Mouse (Mus musculus) midbrain, embryonic 15.5 days (tissue): ENCODE data around the gene Ppard. TPM values are rescaled to one million over a fixed set of nuclear protein-coding genes. Genes with fewer than 3 reads are reported as not detected.
"Not testable (repeated sequence)": the region's sequence is repeated elsewhere in the genome, so short reads cannot be mapped to it uniquely, and the experiment has no call there.

Source experiments
- ATAC-seq: fragments of 200-750 bp; cut with Nextera tagmentation; replicated peaks from 2 replicates; pipeline ENCODE4 v1.8.0; 2017; ENCODE audit warnings: moderate TSS enrichment
- H3K27ac ChIP-seq: fragments of 300-500 bp; sonication (generic); 2 replicates; pipeline ENCODE4 v1.5.1; 2015; ENCODE audit warnings: mild to moderate bottlenecking, inconsistent platforms
- H3K27me3 ChIP-seq: fragments of 300-500 bp; sonication (generic); replicated peaks from 2 replicates; pipeline ENCODE4 v1.6.1; 2015; ENCODE audit warnings: inconsistent platforms
- H3K36me3 ChIP-seq: fragments of 300-500 bp; sonication (generic); replicated peaks from 2 replicates; pipeline ENCODE4 v1.6.1; 2015; ENCODE audit warnings: inconsistent platforms
- H3K4me1 ChIP-seq: fragments of 300-500 bp; sonication (generic); 2 replicates; pipeline ENCODE4 v1.6.1; 2015; ENCODE audit warnings: inconsistent platforms
- H3K4me2 ChIP-seq: fragments of 300-500 bp; sonication (generic); 2 replicates; pipeline ENCODE4 v1.6.1; 2015; ENCODE audit warnings: inconsistent platforms, mild to moderate bottlenecking, moderate library complexity
- H3K4me3 ChIP-seq: fragments of 300-500 bp; sonication (generic); 2 replicates; pipeline ENCODE4 v1.5.1; 2015; ENCODE audit warnings: mild to moderate bottlenecking, inconsistent platforms
- H3K9ac ChIP-seq: fragments of 300-500 bp; sonication (generic); 2 replicates; pipeline ENCODE4 v1.6.1; 2015; ENCODE audit warnings: mild to moderate bottlenecking, inconsistent platforms
- H3K9me3 ChIP-seq: fragments of 300-500 bp; sonication (generic); 2 replicates; pipeline ENCODE4 v1.6.1; 2016; ENCODE audit warnings: inconsistent platforms
- WGBS: fragments of 180-500 bp; shearing (Covaris S2); methylation state at CpG from one replicate; pipeline ENCODE4 v1.1.7; 2015; ENCODE audit warnings: mixed read lengths; 5-methylcytosine and 5-hydroxymethylcytosine counted together
- polyA plus RNA-seq: library from polyadenylated mRNA; unstranded; fragments of >200 nt; fragmentation: Nextera tagmentation; extraction: Ambion mirVana; gene quantifications from 2 replicates; pipeline ENCODE4 v1.2.1, GENCODE M21; 2015

Gene Ppard
- polyA plus RNA-seq, 1 experiment from 2014 or later = 1.8 TPM

DNA sequence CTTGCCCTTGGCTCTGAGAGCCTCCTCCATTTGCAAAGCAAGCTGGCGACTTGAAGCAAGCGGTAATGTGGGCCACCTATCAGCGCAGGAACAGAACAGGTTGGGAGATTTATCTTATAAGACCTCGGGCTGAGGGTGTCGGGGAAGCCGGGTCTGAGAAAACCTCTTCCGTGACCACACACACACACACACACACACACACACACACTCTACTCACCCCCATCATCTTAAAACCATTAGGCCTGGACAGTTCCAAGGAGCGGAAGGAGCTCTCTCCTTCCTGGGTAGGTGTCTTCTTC lies 24.2 kb upstream of the Ppard start:
- 84% methylated on average over 8 of the region's 8 CpGs for WGBS
- no peak for ATAC-seq
- no peak overlapping the region for H3K4me3 ChIP-seq
- no peaks in the 10 kb centered on the region; the same call in 1 of the 2 replicates for H3K4me1 ChIP-seq
- no peaks in the 10 kb centered on the region for H3K9me3 ChIP-seq
- H3K9ac ChIP-seq = no peak overlapping the region
- no peaks in the 10 kb centered on the region for H3K27me3 ChIP-seq
- no peak overlapping the region for H3K27ac ChIP-seq
- peak overlapping the region; percentile 29 for H3K4me2 ChIP-seq
- H3K36me3 ChIP-seq = no peaks in the 10 kb centered on the region

- H3K4me2 ChIP-seq = no peak overlapping the region
- H3K4me3 ChIP-seq = no peak overlapping the region
- H3K4me1 ChIP-seq = no peaks in the 10 kb centered on the region; the same call in 1 of the 2 replicates
- no peak for ATAC-seq
- no peak overlapping the region for H3K27ac ChIP-seq
- H3K9me3 ChIP-seq = no peaks in the 10 kb centered on the region
- H3K36me3 ChIP-seq = no peaks in the 10 kb centered on the region
- 73% methylated on average over 4 of the region's 4 CpGs for WGBS
- H3K27me3 ChIP-seq = no peaks in the 10 kb centered on the region
- H3K9ac ChIP-seq = no peak overlapping the region
Measured at GRCm38 (mm10) chr17:28209457-28210110, 22.9 kb upstream of the Ppard start.

DNA sequence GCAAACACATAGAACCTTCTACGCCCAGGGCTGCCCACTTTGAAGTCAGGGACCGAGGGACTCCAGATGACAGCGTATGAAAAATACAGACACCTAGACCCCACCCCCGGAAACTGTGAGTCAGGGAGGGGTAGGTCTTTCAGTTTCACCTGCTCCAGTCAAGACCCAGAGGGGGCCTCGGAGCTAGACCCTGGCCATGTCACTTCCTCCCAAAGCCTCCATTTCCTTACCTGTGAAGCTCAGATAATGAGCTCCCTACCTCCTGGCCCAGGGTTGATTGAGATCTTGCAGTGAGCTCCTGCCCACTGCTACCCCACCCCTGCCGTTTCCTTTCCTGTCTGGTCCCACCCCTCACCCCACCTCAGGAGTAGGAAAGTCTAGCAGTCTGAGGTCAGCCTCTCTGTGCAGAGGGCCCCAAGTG lies 20.6 kb upstream of the Ppard start:
- Histone ChIP-seq H3K9me3 (no peaks in the 10 kb centered on the region), H3K4me1 (no peaks in the 10 kb centered on the region; the same call in 1 of the 2 replicates), H3K9ac (no peak overlapping the region), H3K4me3 (no peak overlapping the region), H3K36me3 (no peaks in the 10 kb centered on the region), H3K27ac (no peak overlapping the region), H3K4me2 (no peak overlapping the region), H3K27me3 (no peaks in the 10 kb centered on the region)
- 80% methylated on average over 6 of the region's 6 CpGs for WGBS
- ATAC-seq = no peak

DNA sequence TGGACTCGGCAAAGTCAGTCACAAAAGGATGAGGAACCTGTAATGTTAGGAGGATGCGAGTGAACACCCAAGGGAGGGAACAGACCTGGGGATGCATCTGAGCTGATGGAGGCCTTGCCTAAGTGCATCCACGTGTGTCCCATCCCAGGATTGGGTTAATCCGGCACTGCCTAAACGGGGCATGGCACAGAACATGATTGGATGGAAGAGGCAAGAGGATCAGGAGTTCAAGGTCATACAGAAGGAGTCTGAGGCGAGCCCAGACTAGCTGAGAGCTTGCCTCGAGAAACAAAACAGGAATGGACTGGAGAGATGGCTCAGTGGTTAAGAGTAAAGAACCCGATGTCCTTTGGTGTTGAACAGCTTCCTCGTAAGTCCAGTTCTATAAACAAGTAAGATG lies 20.1 kb upstream of the Ppard start:
- Histone ChIP-seq H3K4me2 (no peak overlapping the region), H3K4me1 (no peaks in the 10 kb centered on the region; the same call in 1 of the 2 replicates), H3K27ac (no peak overlapping the region), H3K27me3 (no peaks in the 10 kb centered on the region), H3K4me3 (no peak overlapping the region), H3K36me3 (no peaks in the 10 kb centered on the region), H3K9ac (no peak overlapping the region), H3K9me3 (no peaks in the 10 kb centered on the region)
- WGBS = 73% methylated on average over 9 of the region's 9 CpGs
- ATAC-seq = no peak

- H3K27me3 ChIP-seq = no peaks in the 10 kb centered on the region
- H3K4me1 ChIP-seq = no peaks in the 10 kb centered on the region
- H3K4me2 ChIP-seq = no peak overlapping the region
- no peak overlapping the region for H3K4me3 ChIP-seq
- WGBS = 30% methylated on average over 4 of the region's 4 CpGs
- H3K36me3 ChIP-seq = no peaks in the 10 kb centered on the region
- no peaks in the 10 kb centered on the region for H3K9me3 ChIP-seq
- no peak overlapping the region for H3K9ac ChIP-seq
- no peak overlapping the region for H3K27ac ChIP-seq
- ATAC-seq = no peak
Measured at GRCm38 (mm10) chr17:28213236-28213635, 19.3 kb upstream of the Ppard start.

GRCm38 (mm10) chr17:28216791-28217190 lies 15.7 kb upstream of the Ppard start:
- H3K9me3 ChIP-seq = no peaks in the 10 kb centered on the region

GRCm38 (mm10) chr17:28217721-28218649 lies 14.5 kb upstream of the Ppard start:
- Histone ChIP-seq H3K4me1 (peaks cover 2% of the 10 kb centered on the region), H3K4me2 (no peak overlapping the region), H3K27me3 (no peaks in the 10 kb centered on the region), H3K4me3 (no peak overlapping the region), H3K9ac (no peak overlapping the region), H3K27ac (no peak overlapping the region), H3K9me3 (no peaks in the 10 kb centered on the region), H3K36me3 (no peaks in the 10 kb centered on the region)
- no peak for ATAC-seq
- 24% methylated on average over 23 of the region's 23 CpGs for WGBS

More at GRCm38 (mm10) chr17:28216791-28217190, 15.7 kb upstream of the Ppard start:
- Histone ChIP-seq H3K27ac (no peak overlapping the region), H3K4me3 (no peak overlapping the region), H3K36me3 (no peaks in the 10 kb centered on the region), H3K9ac (no peak overlapping the region), H3K4me1 (no peaks in the 10 kb centered on the region), H3K4me2 (no peak overlapping the region), H3K27me3 (no peaks in the 10 kb centered on the region)
- WGBS = 84% methylated on average over 9 of the region's 9 CpGs
- ATAC-seq = no peak

DNA sequence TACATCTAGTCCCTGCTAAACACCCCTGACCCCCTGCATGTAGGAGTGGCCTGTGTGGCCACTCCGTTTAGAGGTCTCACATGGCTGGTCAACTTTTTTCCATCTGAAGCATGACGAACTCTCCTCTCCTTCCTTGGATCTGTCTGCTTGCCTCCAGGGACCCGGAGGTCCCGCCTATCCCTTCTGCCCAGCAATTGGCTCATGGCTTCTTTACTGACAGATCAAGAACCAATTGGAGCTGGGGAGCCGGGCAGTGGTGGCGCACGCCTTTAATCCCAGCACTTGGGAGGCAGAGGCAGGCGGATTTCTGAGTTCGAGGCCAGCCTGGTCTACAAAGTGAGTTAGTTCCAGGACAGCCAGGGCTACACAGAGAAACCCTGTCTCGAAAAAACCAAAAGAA lies 10.0 kb upstream of the Ppard start:
- not testable (repeated sequence) for H3K4me3 ChIP-seq, H3K36me3 ChIP-seq
- 92% methylated on average over 10 of the region's 10 CpGs for WGBS

GRCm38 (mm10) chr17:28223561-28224391 lies 8.7 kb upstream of the Ppard start:
- ATAC-seq = peak; percentile 81
- 1% methylated on average over 46 of the region's 46 CpGs for WGBS
- peak overlapping the region; percentile 55 for H3K4me3 ChIP-seq

More for the DNA sequence above, 10.0 kb upstream of the Ppard start:
- not testable (repeated sequence) for H3K9ac ChIP-seq, H3K27ac ChIP-seq, H3K27me3 ChIP-seq, H3K9me3 ChIP-seq, ATAC-seq, H3K4me2 ChIP-seq
- H3K4me1 ChIP-seq = peaks cover 18% of the 10 kb centered on the region

GRCm38 (mm10) chr17:28224615-28225014 lies 7.9 kb upstream of the Ppard start:
- Histone ChIP-seq H3K4me1 (peaks cover 18% of the 10 kb centered on the region), H3K9me3 (no peaks in the 10 kb centered on the region), H3K9ac (no peak overlapping the region), H3K4me2 (no peak overlapping the region; the same call in 1 of the 2 replicates), H3K27ac (peak overlapping the region; percentile 87; the same call in 1 of the 2 replicates), H3K27me3 (no peaks in the 10 kb centered on the region), H3K36me3 (no peaks in the 10 kb centered on the region), H3K4me3 (no peak overlapping the region)
- no peak for ATAC-seq
- 90% methylated on average over 10 of the region's 10 CpGs for WGBS

More at GRCm38 (mm10) chr17:28223561-28224391, 8.7 kb upstream of the Ppard start:
- peak overlapping the region; percentile 94 for H3K4me2 ChIP-seq
- peak overlapping the region; percentile 87 for H3K27ac ChIP-seq
- no peaks in the 10 kb centered on the region for H3K9me3 ChIP-seq
- peaks cover 18% of the 10 kb centered on the region for H3K4me1 ChIP-seq
- no peaks in the 10 kb centered on the region for H3K27me3 ChIP-seq
- H3K9ac ChIP-seq = peak overlapping the region; percentile 72
- no peaks in the 10 kb centered on the region for H3K36me3 ChIP-seq

DNA sequence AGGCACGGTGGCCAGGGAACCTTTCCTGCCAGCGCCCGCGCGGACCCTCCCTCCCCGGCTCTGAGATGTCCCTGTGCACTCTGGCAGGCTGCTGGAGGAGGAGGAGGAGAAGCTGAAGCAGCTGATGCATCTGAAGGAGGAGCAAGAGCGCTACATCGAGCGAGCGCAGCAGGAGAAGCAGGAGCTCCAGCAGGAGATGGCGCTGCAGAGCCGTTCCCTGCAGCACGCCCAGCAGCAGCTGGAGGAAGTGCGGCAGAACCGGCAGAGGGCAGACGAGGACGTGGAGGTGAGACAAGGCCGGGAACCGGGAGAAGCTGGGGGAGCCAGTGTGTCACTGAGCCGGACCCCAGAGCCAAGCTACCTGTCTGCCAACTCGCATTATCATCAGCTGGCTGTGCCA lies 6.5 kb upstream of the Ppard start:
- Histone ChIP-seq H3K27me3 (no peaks in the 10 kb centered on the region), H3K27ac (peak overlapping the region; percentile 49; the same call in 1 of the 2 replicates), H3K4me2 (peak overlapping the region; percentile 65), H3K4me3 (peak overlapping the region; percentile 37), H3K9me3 (no peaks in the 10 kb centered on the region), H3K36me3 (no peaks in the 10 kb centered on the region), H3K4me1 (peaks cover 18% of the 10 kb centered on the region), H3K9ac (peak overlapping the region; percentile 48)
- WGBS = 2% methylated on average over 21 of the region's 21 CpGs
- ATAC-seq = peak; percentile 45

GRCm38 (mm10) chr17:28230486-28230885 lies 2.0 kb upstream of the Ppard start:
- Histone ChIP-seq H3K4me1 (peaks cover 25% of the 10 kb centered on the region), H3K9ac (no peak overlapping the region), H3K4me3 (no peak overlapping the region), H3K9me3 (no peaks in the 10 kb centered on the region), H3K36me3 (no peaks in the 10 kb centered on the region), H3K27me3 (no peaks in the 10 kb centered on the region), H3K27ac (no peak overlapping the region), H3K4me2 (no peak overlapping the region)
- ATAC-seq = no peak
- WGBS = 83% methylated on average over 6 of the region's 6 CpGs
